Mouse (Mus musculus): ENCODE measurements around the gene Lpar3. TPM values are rescaled to one million over a fixed set of nuclear protein-coding genes. Genes with fewer than 3 reads are reported as not detected.

Gene Lpar3
- under 1 TPM in 1 of 2 experiments, not detected in 1; 0.15 TPM for total RNA-seq (2023)

DNA sequence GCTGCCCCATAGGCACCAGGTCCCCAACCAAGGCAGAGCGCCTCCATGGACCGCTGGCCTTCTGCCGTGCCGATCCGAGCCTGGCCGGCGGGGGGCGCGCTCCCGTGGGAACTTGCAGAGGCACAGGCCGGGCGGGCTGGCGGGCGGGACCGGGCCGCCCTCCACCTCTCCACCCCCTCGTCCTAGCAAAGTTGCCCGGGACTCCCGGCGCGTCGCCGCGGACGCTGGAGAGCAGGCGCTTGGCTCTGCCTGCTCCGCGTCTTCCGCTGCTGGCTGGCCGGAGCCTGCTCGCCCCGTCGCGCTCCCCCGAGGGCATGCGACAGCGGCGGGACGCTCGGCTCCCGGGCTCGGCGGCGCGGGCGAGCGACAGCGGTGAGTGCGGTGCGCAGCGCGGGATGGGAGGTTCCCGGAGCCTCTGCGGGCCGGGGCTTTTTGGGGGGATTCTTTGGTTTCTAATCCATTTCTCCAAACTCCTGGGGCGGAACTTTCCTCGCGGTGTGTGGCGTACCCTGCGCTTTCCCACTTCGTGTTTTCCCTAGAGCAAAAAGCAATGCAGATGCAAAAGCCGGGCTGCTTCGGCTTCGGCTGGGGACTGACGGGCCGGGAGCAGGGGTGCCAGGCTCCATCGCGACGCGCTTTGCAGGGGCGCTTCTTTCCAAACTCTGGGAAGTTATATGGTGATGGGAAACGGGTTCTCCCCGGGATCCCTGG lies at the start of gene Lpar3:
Lpar3 (plus strand) TSS at position 188 of the 711 bp plus-strand sequence.

Other genes with a start within 250 kb of the Lpar3 start
- gene Syde2, start 233.1 kb upstream of the Lpar3 start, total RNA-seq (2023): under 1 TPM; 0.13 to 0.22 TPM
- not detected for gene Wdr63, start 112.8 kb upstream of the Lpar3 start, total RNA-seq (2023)
- gene Mcoln3, start 103.5 kb upstream of the Lpar3 start, total RNA-seq (2023): not detected
- gene Mcoln2, start 71.1 kb upstream of the Lpar3 start, total RNA-seq (2023): under 1 TPM in 1 of 2 experiments, not detected in 1; 0.53 TPM
- gene Ssx2ip, start 183.7 kb downstream of the Lpar3 start, total RNA-seq (2023): 10 to 100 TPM; 12.4 to 13.1 TPM
- 10 to 100 TPM; 24.7 to 24.8 TPM for gene Ctbs, start 228.8 kb downstream of the Lpar3 start, total RNA-seq (2023)